ENCODE assay signal across 8 mouse cellular contexts in genomic region chr3:96104261-96105065, GRCm38 (mm10). TPM values are rescaled to one million over a fixed set of nuclear protein-coding genes. Genes with fewer than 3 reads are reported as not detected.
A peak's percentile ranks its signal among the peaks of the same experiment; 100 is the strongest.
DNase-seq lines count a peak whose midpoint lies in the region; ATAC-seq and TF ChIP-seq lines count a peak whose summit lies in the region.

TSS of gene Otud7b (plus strand) at chr3:96104527.

- H3K27ac ChIP-seq in forebrain, postnatal 0 days (ENCODE audit: low read depth, low read length) = peak within 1 kb of the TSS; percentile 66
- H3K27ac ChIP-seq in lung, embryonic 16.5 days (ENCODE audit: low read length) = peak within 1 kb of the TSS; percentile 95

- peaks cover 20% of the 10 kb centered on the region for H3K4me1 ChIP-seq in G1E (ENCODE audit: insufficient read depth, low read depth, low read length)
- 0 out of 2 replicates have a peak, but pooled peaks cover 4% of the 10 kb centered on the region for H3K4me1 ChIP-seq in forebrain, postnatal 0 days (ENCODE audit: insufficient read depth)
- peaks cover 25% of the 10 kb centered on the region for H3K4me1 ChIP-seq in lung, embryonic 16.5 days (replicated peaks; ENCODE audit: control insufficient read depth, insufficient read depth, low read length)

- no peaks in the 10 kb centered on the region for H3K9me3 ChIP-seq in G1E (replicated peaks)
- no peaks in the 10 kb centered on the region for H3K9me3 ChIP-seq in forebrain, postnatal 0 days (ENCODE audit: low read length)
- no peaks in the 10 kb centered on the region for H3K9me3 ChIP-seq in lung, embryonic 16.5 days (ENCODE audit: control insufficient read depth, low read length)

- H3K4me3 ChIP-seq in G1E (ENCODE audit: low read depth, low read length) = peak within 1 kb of the TSS; percentile 97
- peak within 1 kb of the TSS; percentile 85 for H3K4me3 ChIP-seq in forebrain, postnatal 0 days (ENCODE audit: low read depth, low read length)
- H3K4me3 ChIP-seq in lung, embryonic 16.5 days (ENCODE audit: low read length) = peak within 1 kb of the TSS; percentile 88

- DNase-seq in G1E (ENCODE audit: low spot score) = peak; percentile 77
- DNase-seq in cerebellum, adult 18-20 months = peak; percentile 77 to 84
- peak; percentile 83 for DNase-seq in forebrain, postnatal 0 days
- peak; percentile 87 for DNase-seq in heart, postnatal 4 days
- peak; percentile 73 for DNase-seq in layer of hippocampus, adult 9-11 months
- DNase-seq in ovary, postnatal 10 days (ENCODE audit: low spot score) = peak; percentile 64
- DNase-seq in thymus, postnatal 10 days (ENCODE audit: low spot score in 2 of 2) = peak; percentile 45 to 68

- H3K27me3 ChIP-seq in G1E (ENCODE audit: insufficient read depth, low read length) = peaks cover 5% of the 10 kb centered on the region; the same call in 1 of the 2 replicates
- no peaks in the 10 kb centered on the region for H3K27me3 ChIP-seq in forebrain, postnatal 0 days (ENCODE audit: insufficient read depth, low read length)
- H3K27me3 ChIP-seq in lung, embryonic 16.5 days (ENCODE audit: control insufficient read depth, insufficient read depth, low read depth, low read length) = no peaks in the 10 kb centered on the region

- peak within 1 kb of the TSS; percentile 81 for H3K4me2 ChIP-seq in forebrain, postnatal 0 days (ENCODE audit: low read depth)
- H3K4me2 ChIP-seq in lung, embryonic 16.5 days (ENCODE audit: low read depth, low read length) = peak within 1 kb of the TSS; percentile 88

- TF ChIP-seq CTCF in G1E (IDR thresholded peaks at IDR 0.05; ENCODE audit: low read depth, low read length) = no peak
- no peak for TF ChIP-seq CTCF in forebrain, postnatal 0 days (IDR thresholded peaks at IDR 0.05; ENCODE audit: low read depth)

- H3K36me3 ChIP-seq in G1E (replicated peaks) = peaks cover 18% of the 10 kb centered on the region
- no peaks in the 10 kb centered on the region for H3K36me3 ChIP-seq in forebrain, postnatal 0 days (ENCODE audit: insufficient read depth)
- 0 out of 2 replicates have a peak, but pooled peaks cover 4% of the 10 kb centered on the region for H3K36me3 ChIP-seq in lung, embryonic 16.5 days (ENCODE audit: control insufficient read depth, insufficient read depth, low read length)

- H3K9ac ChIP-seq in forebrain, postnatal 0 days = peak within 1 kb of the TSS; percentile 85
- H3K9ac ChIP-seq in lung, embryonic 16.5 days (ENCODE audit: low read length) = peak within 1 kb of the TSS; percentile 96

- WGBS in forebrain, postnatal 0 days = under 1% methylated on average over 83 of the region's 84 CpGs
- WGBS in lung, embryonic 16.5 days = under 1% methylated on average over 65 of the region's 84 CpGs

- ATAC-seq in G1E (ENCODE audit: extremely low read depth, insufficient number of reproducible peaks, low FRiP score, poor library complexity, severe bottlenecking) = peak; percentile 45; the same call in 1 of the 2 replicates
- ATAC-seq in forebrain, postnatal 0 days = peak; percentile 91
- peak; percentile 95 for ATAC-seq in lung, embryonic 16.5 days (ENCODE audit: low read depth)

RNA-seq across cellular contexts. Expression of gene Otud7b, which starts in this region (rescaled TPM):
- 10.1 and 17.4 TPM in 2 replicates for total RNA-seq in G1E (2014; fragmentation: Nextera tagmentation)
- 21.7 and 22.1 TPM in 2 replicates for total RNA-seq in G1E (2017)
- 11.3 and 11.8 TPM in 2 replicates for polyA plus RNA-seq in G1E (2012)
- total RNA-seq in forebrain, postnatal 0 days (2014; rRNA removed) = 6.2 and 13.5 TPM in 2 replicates
- 5.7 and 8.8 TPM in 2 replicates for polyA plus RNA-seq in forebrain, postnatal 0 days (2015; fragmentation: Nextera tagmentation; extraction: Ambion mirVana)
- 10 to 100 TPM; 45.7 to 47.4 TPM for total RNA-seq in heart, postnatal 4 days (2021)
- 18.8 and 22.9 TPM in 2 replicates for polyA plus RNA-seq in lung, embryonic 16.5 days (2015; fragmentation: Nextera tagmentation; extraction: Ambion mirVana)

Comparison
In these comparisons a context has a peak if more than half of its experiments do, and no peak if none do; other contexts are left out.
1. Peak in every context shown above with its lines: DNase-seq, ATAC-seq, H3K4me3 ChIP-seq and H3K27ac ChIP-seq.
2. ATAC-seq: peak in every context shown above with its lines; median percentile 95 in lung, embryonic 16.5 days; 91 in forebrain, postnatal 0 days; 45 in G1E.